Mouse (Mus musculus) brain, embryonic 18.5 days (tissue): Measurements from ENCODE around the gene Ank3.

Experiments
- DNase-seq: peaks from one replicate; pipeline ENCODE4 v3.0.0-alpha.2; 2012; ENCODE audit warnings: low read depth, low spot score

Ank3 gene

GRCm38 (mm10) chr10:69656321-69656720, 257.7 kb downstream of the Ank3 start:
- DNase-seq = no peak

GRCm38 (mm10) chr10:69659818-69660217, 261.2 kb downstream of the Ank3 start:
- no peak for DNase-seq

GRCm38 (mm10) chr10:69662338-69662737, 263.8 kb downstream of the Ank3 start:
- peak; percentile 37 for DNase-seq

- DNase-seq = no peak
Measured at GRCm38 (mm10) chr10:69667482-69667881, 268.9 kb downstream of the Ank3 start.

- DNase-seq = no peak
Measured at GRCm38 (mm10) chr10:69670496-69670895, 271.9 kb downstream of the Ank3 start.

GRCm38 (mm10) chr10:69670959-69671358, 272.4 kb downstream of the Ank3 start:
- no peak for DNase-seq

- DNase-seq = no peak
Measured at GRCm38 (mm10) chr10:69671505-69671904, 272.9 kb downstream of the Ank3 start.

- DNase-seq = no peak
Measured at GRCm38 (mm10) chr10:69672545-69672944, 274.0 kb downstream of the Ank3 start.

- DNase-seq = no peak
Measured at GRCm38 (mm10) chr10:69678230-69678629, 279.7 kb downstream of the Ank3 start.

GRCm38 (mm10) chr10:69686336-69686735, 287.8 kb downstream of the Ank3 start:
- no peak for DNase-seq

- no peak for DNase-seq
Measured at GRCm38 (mm10) chr10:69689096-69689495, 290.5 kb downstream of the Ank3 start.

- no peak for DNase-seq
Measured at GRCm38 (mm10) chr10:69690131-69690960, 291.8 kb downstream of the Ank3 start.

GRCm38 (mm10) chr10:69690961-69691451, 292.4 kb downstream of the Ank3 start:
- no peak for DNase-seq

GRCm38 (mm10) chr10:69696019-69696418, 297.4 kb downstream of the Ank3 start:
- no peak for DNase-seq

GRCm38 (mm10) chr10:69698699-69699098, 300.1 kb downstream of the Ank3 start:
- DNase-seq = no peak

GRCm38 (mm10) chr10:69701226-69701625, 302.7 kb downstream of the Ank3 start:
- no peak for DNase-seq

GRCm38 (mm10) chr10:69705806-69706768, 307.5 kb downstream of the Ank3 start:
- DNase-seq = no peak

- no peak for DNase-seq
Measured at GRCm38 (mm10) chr10:69706851-69707788, 308.5 kb downstream of the Ank3 start.

GRCm38 (mm10) chr10:69707844-69708550, 309.4 kb downstream of the Ank3 start:
- DNase-seq = no peak

GRCm38 (mm10) chr10:69709631-69710030, 311.1 kb downstream of the Ank3 start:
- DNase-seq = no peak
